In the genomic region with DNA sequence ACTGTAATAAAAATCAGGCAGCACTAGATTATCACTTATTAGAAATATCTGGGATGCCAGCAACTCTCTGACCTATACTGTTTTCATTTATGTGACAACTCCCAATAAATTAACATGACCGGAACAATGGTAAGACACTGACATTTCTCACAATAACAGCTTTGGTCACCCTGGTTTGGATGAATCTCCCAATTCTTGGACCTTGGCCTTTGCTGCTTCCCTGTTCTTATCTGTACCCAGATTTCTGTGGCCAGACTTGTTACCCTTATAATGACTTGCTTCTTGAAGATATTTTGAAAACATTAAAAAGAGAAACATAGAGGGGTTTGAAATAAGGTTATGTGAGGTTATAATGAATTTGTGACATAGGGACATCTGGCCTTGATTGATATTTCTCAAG, we compare ENCODE assay signal across 14 mouse cellular contexts.
"Had no signal": no experiment of that assay in that cellular context is flagged by ENCODE, and none has a peak within 500 bp of the region (broad histone marks: within the 10 kb centered on the region; RNA-seq: fewer than 3 reads in every experiment).

No protein-coding gene starts in this region.

- DNase-seq: cerebellum, postnatal 10 days; cerebellum, postnatal 14 days; cerebellum, postnatal 25 days; cerebellum, postnatal 36 days; embryo, embryonic 11 days; forebrain, postnatal 0 days; gastrocnemius, adult 2 months; gastrocnemius, postnatal 10 days; gastrocnemius, postnatal 14 days; gastrocnemius, postnatal 25 days; gastrocnemius, postnatal 36 days; heart, adult 11 months; heart, adult 18-20 months; heart, adult 2 months had no signal
